Mouse (Mus musculus) urinary bladder, postnatal 36 days (tissue): ENCODE data around the gene Cldn19.

Source experiments
- DNase-seq, 2 experiments: peaks; one replicate each; pipeline ENCODE4 v3.0.0; 2022; ENCODE audit warnings: low spot score in 2 of 2, mixed read lengths in 1 of 2

Cldn19 gene

DNA sequence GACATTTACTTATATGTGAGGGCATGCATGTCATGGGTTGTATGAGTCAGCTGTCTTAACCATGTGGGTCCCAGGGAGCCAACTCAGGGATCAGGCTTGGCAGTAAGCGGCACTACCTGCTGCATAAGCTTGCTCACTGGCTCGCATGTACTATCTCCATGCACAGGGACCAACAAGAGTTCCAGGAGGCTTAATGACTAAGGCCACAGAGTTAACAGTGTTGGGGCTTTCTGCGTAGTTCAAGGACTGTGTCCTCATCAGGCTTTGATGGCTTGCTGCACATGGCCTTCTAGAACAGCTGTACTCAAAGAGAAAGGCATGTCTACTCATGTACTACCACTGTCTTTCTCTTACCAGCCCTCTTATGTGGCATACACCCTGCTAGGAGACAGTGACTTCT, 45.5 kb downstream of the Cldn19 start:
- no peak for DNase-seq

DNA sequence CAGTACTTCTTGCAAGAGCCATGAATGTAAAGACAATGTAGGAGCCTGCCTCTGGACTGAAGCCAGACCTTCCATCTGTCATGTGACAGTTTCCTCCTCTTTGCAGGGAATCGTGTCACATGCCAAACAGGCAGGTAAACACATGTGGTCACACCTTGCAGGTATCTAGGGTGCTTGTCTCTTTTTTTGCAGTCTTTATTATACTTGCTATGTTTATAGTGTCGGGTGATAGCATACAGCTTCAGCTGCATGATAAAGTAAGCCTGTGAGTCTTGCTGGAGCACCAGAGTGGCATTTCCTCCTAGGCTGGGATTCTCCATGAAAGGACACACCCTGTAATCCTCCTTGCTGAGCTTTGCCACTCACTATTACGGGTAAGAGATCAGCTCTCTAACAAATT, 46.6 kb downstream of the Cldn19 start:
- no peak for DNase-seq

DNA sequence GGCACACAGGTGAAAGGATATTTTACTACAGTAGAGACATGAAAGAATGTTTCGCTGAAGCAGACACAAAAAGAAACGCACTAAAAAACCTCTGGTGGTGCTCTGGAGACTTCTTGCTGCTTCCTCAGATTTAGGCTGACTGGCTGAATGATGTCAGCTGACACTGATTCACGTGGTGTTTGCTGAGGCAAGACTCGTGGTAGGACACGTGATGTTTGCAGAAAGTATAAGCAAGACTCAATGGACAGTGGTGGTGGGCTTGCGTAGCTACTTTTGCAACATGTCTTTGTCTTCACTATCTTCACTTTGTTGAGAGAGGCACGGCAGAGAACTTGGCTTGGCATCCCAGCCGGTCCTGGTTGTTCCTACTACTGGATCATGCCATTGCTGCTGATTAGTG, 48.1 kb downstream of the Cldn19 start:
- DNase-seq, result no peak

DNA sequence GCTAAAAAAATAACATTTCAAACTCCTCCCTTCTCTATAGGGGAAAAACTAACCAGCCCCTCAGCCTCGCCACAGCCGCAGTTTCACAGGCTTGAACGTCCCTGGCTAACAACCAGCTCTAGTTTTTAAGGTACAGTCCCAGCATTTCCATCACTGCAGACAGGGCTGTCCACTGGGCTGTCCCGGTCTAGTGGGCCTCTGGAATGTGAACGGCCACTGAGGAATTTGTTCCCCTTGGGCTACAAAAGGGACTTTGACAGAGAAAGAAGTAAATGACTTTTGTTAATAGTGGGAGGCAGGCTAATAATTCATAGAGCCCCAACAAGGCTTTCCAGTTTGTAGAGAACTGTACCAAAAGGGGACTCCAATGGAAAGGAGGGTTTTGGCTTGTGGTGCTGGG, 50.2 kb downstream of the Cldn19 start:
- no peak for DNase-seq
